Mouse (Mus musculus) layer of hippocampus, adult 8-10 months (tissue): ENCODE measurements around the gene Olfr545. TPM values are rescaled to one million over a fixed set of nuclear protein-coding genes. Genes with fewer than 3 reads are reported as not detected.

ENCODE experiments used
- DNase-seq, 2 experiments: peaks; one replicate each; pipeline ENCODE4 v3.0.0; 2022; ENCODE audit warnings: low spot score in 2 of 2
- total RNA-seq, 4 experiments: library from RNA; stranded (reverse); gene quantifications; 2 replicates each; pipeline ENCODE4 v1.2.4; 2022

Olfr545 gene
- total RNA-seq, 4 experiments from 2014 or later = not detected

DNA sequence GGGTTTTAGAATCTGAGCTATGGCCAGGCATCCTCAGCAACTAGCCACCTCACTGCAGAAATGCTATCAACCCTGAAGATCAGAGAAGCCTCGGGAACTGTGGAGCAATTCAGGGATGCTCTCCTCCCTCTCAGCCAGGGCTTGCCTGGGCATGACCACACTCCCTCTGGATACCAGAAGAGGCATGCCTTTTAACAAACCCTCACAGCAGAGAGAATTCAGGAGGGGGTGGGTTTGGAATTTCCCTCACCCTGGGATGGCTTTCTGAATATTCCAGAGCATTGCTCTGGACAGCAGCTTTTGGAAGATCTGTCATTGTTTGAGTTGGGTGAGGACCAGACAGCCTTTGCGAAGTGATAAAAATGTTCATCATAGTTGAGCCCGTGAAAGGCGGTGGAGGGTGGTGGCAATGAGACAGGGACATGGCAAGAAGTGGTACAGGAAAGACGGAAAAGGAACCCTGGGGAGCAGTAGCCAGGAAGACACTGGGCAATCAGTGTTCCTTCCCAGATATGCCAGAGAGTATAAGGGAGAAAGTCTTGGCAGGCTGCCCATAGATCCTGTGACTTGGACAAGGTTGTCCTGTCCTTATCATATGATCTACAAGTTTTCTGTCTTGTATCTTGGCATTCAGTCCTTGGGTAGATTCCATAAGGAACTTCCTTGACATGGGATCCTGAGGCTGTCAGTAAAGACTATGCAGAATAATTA, 19.9 kb downstream of the Olfr545 start:
- no peak for DNase-seq

DNA sequence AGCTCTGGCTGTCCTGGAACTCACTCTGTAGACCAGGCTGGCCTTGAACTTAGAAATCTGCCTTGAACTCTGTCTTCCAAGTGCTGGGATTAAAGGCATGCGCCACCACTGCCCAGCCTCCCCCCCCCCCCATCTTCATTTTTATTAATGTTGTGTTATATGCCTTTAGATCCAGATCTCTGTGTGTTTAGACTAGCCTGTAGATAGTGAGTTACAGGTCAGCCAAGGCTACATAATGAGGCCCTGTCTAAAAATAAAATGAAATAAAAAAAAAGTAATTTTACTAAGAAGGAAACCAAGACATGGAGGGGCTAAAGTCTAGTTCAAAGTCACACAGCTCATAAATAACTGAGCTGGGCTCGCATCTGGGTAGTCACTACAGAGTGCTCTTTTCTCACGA, 20.4 kb downstream of the Olfr545 start:
- no peak for DNase-seq

DNA sequence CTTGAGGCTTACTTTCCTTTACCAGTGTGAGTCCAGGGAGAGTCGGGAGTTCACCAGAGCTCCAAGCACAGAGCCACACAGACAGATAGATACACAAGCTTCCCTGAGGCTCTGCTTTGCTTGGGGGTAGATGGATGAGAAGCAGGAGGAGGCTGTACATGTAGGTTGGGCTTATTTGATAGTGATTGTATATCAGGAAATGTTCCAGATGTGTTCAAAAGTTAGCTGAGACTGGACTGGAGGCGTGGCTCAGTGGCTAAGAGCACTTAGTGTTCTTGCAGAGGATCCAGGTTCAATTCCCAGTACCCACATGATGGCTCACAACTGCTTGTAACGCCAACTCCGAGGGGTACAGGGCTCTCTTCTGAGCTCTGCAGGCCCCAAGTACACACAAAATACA, 20.9 kb downstream of the Olfr545 start:
- DNase-seq = no peak

DNA sequence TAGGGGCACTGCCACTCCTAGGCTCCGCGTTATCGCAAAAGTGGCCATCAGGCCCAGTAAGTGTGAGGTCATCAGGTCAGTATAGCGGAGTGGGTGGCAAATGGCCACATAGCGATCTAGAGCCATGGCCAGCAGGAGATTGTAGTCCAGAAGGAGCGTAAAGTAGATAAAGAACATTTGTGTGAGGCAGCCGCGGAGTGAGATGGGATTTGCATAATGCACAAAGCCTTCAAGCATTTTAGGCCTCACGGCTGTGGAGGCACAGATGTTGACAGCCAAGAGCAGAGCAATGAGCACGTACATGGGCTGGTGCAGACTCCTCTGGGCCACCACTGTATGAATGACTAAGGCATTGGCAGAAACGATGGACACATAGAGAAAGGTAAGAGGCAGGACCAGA, 22.0 kb downstream of the Olfr545 start:
- DNase-seq = no peak

DNA sequence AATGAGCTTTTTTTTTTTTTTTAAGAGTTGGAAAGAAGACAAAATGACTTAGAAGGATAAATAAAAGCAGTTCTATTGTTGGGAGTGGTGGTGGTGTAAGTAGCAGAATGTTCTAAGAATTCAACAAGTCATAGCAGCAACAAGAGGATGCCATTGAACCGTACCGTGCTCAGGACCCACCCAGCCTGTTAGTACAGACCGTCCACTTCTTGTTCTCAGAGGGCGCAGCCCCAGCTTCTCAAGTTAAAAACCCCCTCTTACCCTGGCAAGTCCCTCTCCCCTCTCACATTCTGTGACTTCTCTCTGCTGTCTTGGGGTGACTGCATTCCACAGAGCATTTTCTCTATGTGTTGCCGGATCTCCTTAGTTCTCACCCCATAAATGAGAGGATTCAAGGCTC, 22.8 kb downstream of the Olfr545 start:
- no peak for DNase-seq

DNA sequence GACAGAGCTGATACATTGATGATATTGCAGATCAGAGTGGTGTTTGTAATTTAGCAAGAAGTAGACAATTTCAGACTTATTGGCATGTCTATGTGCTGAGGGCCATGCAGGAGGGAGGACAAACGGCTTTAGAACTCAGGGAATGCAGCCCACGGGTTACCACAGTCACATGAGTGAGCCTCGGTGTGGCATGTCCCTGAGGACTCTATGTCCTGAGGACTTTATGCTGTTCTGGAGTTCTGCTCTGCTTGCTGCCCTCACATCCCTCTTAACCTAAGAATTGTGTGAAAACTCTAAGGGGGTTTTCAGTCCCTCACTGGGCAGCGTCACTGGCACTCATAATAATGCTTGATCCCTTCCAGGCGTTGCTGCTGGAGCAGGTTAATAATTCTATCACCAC, 26.7 kb downstream of the Olfr545 start:
- no peak for DNase-seq

DNA sequence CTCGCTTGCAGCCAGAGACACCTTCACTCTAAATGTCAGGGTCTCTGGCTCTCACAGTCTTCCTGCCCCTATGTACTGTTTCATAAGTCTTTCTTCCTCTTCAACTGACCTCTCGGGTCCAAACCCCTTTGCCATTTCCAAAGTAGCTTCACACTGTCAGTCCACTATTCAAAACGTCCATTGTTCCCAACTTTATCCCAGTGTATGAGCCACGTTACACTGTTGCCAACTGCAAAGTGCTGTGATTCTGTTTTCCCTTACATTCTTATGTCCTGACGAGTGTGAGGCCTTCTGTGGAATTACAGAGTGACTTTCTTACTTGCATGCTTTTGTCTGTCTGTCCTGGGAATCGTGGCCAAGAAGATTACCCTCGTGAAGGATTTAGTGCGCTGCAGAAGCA, 31.8 kb downstream of the Olfr545 start:
- no peak for DNase-seq

DNA sequence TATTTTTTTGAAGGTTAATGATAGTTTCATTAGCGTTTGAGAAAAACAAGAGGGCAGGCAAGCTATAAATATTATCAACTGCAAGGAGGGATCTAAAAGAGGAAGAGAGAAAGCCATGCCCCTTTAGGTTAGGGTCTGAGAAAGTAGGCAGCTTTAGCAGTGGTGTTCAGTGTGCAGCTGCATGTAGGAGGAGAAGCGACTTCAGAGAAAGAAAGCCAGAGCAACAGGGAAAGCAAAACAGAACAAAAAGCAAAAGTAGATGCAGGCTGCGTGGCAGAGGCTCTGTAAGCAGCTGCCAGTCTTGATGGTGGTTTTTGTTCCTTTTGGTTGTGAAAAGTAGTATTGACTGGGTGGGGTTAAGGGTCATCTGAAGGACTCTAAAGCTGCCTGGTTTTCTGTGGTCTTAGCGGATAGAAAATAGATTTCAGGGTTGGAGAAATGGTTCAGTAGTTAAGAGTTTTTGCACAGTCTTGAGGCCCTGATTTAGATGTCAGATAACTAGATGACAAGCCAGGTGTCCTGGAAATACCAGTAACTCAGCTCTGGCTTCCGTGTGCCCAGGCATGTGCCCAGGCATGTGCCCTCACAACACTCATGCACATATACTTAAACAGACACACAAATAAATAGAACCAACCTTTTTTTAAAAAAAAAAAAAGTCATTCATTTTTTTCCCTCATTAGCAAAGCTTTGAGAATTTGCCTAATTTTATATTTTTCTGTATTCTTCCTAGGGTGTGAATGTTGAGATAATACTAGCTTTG, 40.6 kb downstream of the Olfr545 start:
- DNase-seq = no peak

DNA sequence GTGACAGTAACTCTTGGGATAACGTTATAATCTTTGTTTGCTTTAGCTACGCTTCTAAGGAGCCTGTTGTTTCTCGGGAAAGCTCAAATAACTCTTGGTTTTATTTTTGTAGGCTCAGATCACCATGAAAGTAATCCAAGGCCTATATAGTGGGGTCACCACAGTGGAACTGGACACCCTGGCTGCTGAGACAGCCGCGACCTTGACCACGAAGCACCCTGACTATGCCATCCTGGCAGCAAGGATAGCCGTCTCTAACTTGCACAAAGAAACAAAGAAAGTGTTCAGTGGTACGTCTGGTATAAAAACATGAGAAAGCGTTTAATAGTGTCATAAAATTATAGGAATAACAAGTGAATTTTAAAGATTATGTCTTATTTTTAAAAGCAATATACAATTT, 52.9 kb downstream of the Olfr545 start:
- no peak for DNase-seq

DNA sequence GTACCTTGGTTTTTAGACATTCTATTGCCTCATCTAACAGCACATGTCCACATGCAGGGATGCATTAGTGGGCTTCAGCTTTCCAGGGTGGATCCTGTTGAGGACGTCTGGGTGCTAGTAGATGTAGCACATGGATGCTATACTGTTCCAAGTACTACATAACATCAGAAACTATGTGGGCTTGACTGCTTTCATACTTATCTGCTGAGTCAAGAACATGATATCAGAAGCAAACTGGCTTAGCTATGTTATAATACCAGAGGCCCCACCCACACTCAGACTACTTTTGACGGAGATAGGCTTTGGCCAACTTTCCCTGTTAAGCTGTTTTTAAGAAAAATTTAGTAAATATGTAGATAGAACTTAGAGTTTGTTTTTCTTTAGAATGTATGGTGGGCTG, 55.1 kb downstream of the Olfr545 start:
- DNase-seq = no peak

DNA sequence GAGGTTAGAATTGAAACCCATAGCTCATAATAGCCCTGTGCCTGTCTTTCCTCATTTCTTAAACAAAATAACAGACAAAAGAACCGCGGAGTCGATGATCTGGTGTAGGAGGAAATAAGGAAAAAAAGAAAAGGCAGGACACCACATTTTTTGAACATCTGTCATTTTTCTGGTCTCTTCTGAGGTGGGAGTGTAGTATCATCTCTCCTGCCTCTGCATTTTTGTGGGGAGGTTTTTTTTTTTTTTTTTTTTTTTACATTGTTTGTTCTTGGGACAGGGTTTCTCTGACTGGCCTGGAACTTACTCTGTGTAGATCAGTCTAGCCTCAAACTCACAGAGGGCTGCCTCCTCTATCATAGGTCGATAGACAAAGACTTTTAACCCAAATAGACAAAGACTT, 56.9 kb downstream of the Olfr545 start:
- DNase-seq = no peak

DNA sequence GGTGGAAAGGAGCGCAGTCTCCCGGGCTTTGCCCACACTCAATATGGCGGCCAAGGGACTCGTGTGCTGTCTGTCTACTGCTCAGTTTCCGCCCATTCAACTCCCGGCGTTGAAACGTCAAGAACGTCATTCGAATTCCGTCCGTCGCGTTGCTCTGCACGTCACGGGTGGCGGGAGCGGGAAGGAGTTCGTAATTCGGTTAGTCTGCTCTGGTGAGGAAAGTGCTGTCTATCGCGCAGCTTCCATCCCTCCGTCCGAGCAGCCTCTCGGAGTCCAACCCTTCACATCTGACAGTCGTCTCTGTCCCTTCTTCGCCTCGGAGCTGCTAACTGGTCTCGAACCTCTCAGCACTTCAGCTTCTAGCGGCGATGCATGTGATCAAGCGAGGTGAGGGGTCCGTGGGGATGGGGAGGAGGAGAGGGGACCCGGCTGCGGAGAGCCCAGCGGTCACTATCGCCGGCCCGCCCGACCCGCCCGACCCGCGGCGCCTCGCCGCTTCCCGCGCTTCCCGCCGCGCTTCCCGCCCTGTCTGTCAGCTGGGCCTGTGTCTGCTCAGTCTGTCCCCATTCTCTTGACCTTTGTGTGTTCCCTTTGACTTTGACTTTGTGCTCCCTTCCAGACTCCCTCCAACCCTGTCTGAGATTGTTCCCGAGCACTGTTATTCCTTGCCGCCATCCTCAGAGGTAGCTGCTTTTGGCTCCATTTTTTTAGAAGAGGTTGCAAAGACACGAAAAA, 57.5 kb downstream of the Olfr545 start, which contains the start of gene Rrm1:
Gene Rrm1 (plus strand): TSS at position 39 of the 735 bp plus-strand sequence.
- peak; percentile 96 to 97 for DNase-seq

Other genes starting within 250 kb of the Olfr545 start
- 10 to 100 TPM; 23.5 to 41.9 (median 32.6) TPM for gene Rhog, start 243.5 kb downstream of the Olfr545 start, total RNA-seq
- 10 to 100 TPM; 68.2 to 77.4 (median 69.8) TPM for gene Stim1, start 231.8 kb downstream of the Olfr545 start, total RNA-seq
- 10 to 100 TPM; 10.7 to 12.0 (median 11.5) TPM for gene Rrm1, start 57.9 kb downstream of the Olfr545 start, total RNA-seq
- gene Olfr543, start 17.9 kb downstream of the Olfr545 start, total RNA-seq = not detected
- not detected for gene Olfr544, start 11.3 kb downstream of the Olfr545 start, total RNA-seq
- not detected for gene Olfr547, start 35.2 kb upstream of the Olfr545 start, total RNA-seq
- not detected for gene Olfr548-ps1, start 41.3 kb upstream of the Olfr545 start, total RNA-seq
- not detected for gene Olfr549, start 50.3 kb upstream of the Olfr545 start, total RNA-seq
- gene Trim21, start 65.9 kb upstream of the Olfr545 start, total RNA-seq = 1 to 10 TPM; 3.5 to 5.9 (median 4.8) TPM
- 1 to 10 TPM; 1.3 to 3.4 (median 2.2) TPM for gene Olfr550, start 71.9 kb upstream of the Olfr545 start, total RNA-seq
- not detected for gene Olfr551, start 92.3 kb upstream of the Olfr545 start, total RNA-seq
- under 1 TPM; 0.14 to 0.33 (median 0.18) TPM for gene Olfr552, start 98.2 kb upstream of the Olfr545 start, total RNA-seq
- not detected for gene Olfr553, start 118.6 kb upstream of the Olfr545 start, total RNA-seq
- under 1 TPM in 1 of 4 experiments, not detected in 3; 0.24 TPM for gene Olfr554, start 138.9 kb upstream of the Olfr545 start, total RNA-seq
- gene Olfr555, start 159.2 kb upstream of the Olfr545 start, total RNA-seq = not detected
- gene Olfr556, start 165.3 kb upstream of the Olfr545 start, total RNA-seq = under 1 TPM in 1 of 4 experiments, not detected in 3; 0.19 TPM
- 1 to 10 TPM; 6.8 to 8.6 (median 8.0) TPM for gene Trim68, start 187.8 kb upstream of the Olfr545 start, total RNA-seq
- under 1 TPM; 0.12 to 0.85 (median 0.17) TPM for gene Olfr557, start 196.3 kb upstream of the Olfr545 start, total RNA-seq
- under 1 TPM; 0.31 to 0.49 (median 0.39) TPM for gene Olfr558, start 202.6 kb upstream of the Olfr545 start, total RNA-seq
- gene Olfr33, start 219.5 kb upstream of the Olfr545 start, total RNA-seq = not detected
- not detected for gene Olfr559, start 227.9 kb upstream of the Olfr545 start, total RNA-seq